Mouse (Mus musculus) heart, embryonic 11.5 days (tissue): ENCODE measurements around the gene Slc22a6. TPM values are rescaled to one million over a fixed set of nuclear protein-coding genes. Genes with fewer than 3 reads are reported as not detected.
A peak's percentile ranks its signal among the peaks of the same experiment; 100 is the strongest.

Experiments
- ATAC-seq: fragments of 200-750 bp; cut with Nextera tagmentation; replicated peaks from 2 replicates; pipeline ENCODE4 v1.8.0; 2017; ENCODE audit warnings: moderate library complexity; ENCODE audit not compliant: insufficient number of reproducible peaks, low FRiP score, low TSS enrichment
- H3K27ac ChIP-seq: fragments of 300-500 bp; sonication (generic); 2 replicates; pipeline ENCODE4 v1.5.1; 2014; ENCODE audit warnings: mild to moderate bottlenecking, low read depth, low read length
- H3K27me3 ChIP-seq: fragments of 300-500 bp; sonication (generic); 2 replicates; pipeline ENCODE4 v1.6.1; 2014; ENCODE audit warnings: mild to moderate bottlenecking, low read length, mixed read lengths; ENCODE audit not compliant: control insufficient read depth, insufficient read depth
- H3K36me3 ChIP-seq: fragments of 300-500 bp; sonication (generic); 2 replicates; pipeline ENCODE4 v1.6.1; 2014; ENCODE audit warnings: mild to moderate bottlenecking, low read length, moderate library complexity, mixed read lengths; ENCODE audit not compliant: control insufficient read depth, insufficient read depth
- H3K4me1 ChIP-seq: fragments of 300-500 bp; sonication (generic); 2 replicates; pipeline ENCODE4 v1.6.1; 2014; ENCODE audit warnings: low read length; ENCODE audit not compliant: control insufficient read depth, insufficient read depth
- H3K4me2 ChIP-seq: fragments of 300-500 bp; sonication (generic); 2 replicates; pipeline ENCODE4 v1.6.1; 2014; ENCODE audit warnings: mild to moderate bottlenecking, moderate library complexity
- H3K4me3 ChIP-seq: fragments of 300-500 bp; sonication (generic); 2 replicates; pipeline ENCODE4 v1.5.1; 2014; ENCODE audit warnings: low read depth, low read length
- H3K9ac ChIP-seq: fragments of 300-500 bp; sonication (generic); 2 replicates; pipeline ENCODE4 v1.6.1; 2014; ENCODE audit warnings: mild to moderate bottlenecking, low read depth, low read length, moderate library complexity
- H3K9me3 ChIP-seq: fragments of 300-500 bp; sonication (generic); replicated peaks from 2 replicates; pipeline ENCODE4 v1.6.1; 2016; ENCODE audit warnings: low read length; ENCODE audit not compliant: control insufficient read depth
- WGBS: fragments of 180-500 bp; shearing (Covaris S2); extraction: QIAGEN DNeasy Blood & Tissue Kit; methylation state at CpG from one replicate; pipeline ENCODE4 v1.1.7; 2014; ENCODE audit not compliant: insufficient replicate concordance; 5-methylcytosine and 5-hydroxymethylcytosine counted together
- polyA plus RNA-seq: library from polyadenylated mRNA; unstranded; fragments of >200 nt; fragmentation: Nextera tagmentation; extraction: Ambion mirVana; gene quantifications from 2 replicates; pipeline ENCODE4 v1.2.1, GENCODE M21; 2014

The Slc22a6 gene
- polyA plus RNA-seq, 1 experiment from 2014 or later: not detected

GRCm38 (mm10) chr19:8599229-8599628, 18.6 kb upstream of the Slc22a6 start:
- 74% methylated on average over 2 of the region's 2 CpGs for WGBS
- no peaks in the 10 kb centered on the region for H3K27me3 ChIP-seq
- H3K4me2 ChIP-seq: no peak overlapping the region
- no peak for ATAC-seq
- peaks cover 12% of the 10 kb centered on the region for H3K4me1 ChIP-seq
- no peak overlapping the region for H3K4me3 ChIP-seq
- no peak overlapping the region for H3K27ac ChIP-seq
- no peaks in the 10 kb centered on the region for H3K36me3 ChIP-seq
- H3K9me3 ChIP-seq: no peaks in the 10 kb centered on the region
- no peak overlapping the region for H3K9ac ChIP-seq

- ATAC-seq: no peak
- H3K9me3 ChIP-seq: no peaks in the 10 kb centered on the region
- no peaks in the 10 kb centered on the region for H3K27me3 ChIP-seq
- H3K4me2 ChIP-seq: no peak overlapping the region
- H3K4me1 ChIP-seq: peaks cover 3% of the 10 kb centered on the region; the same call in 1 of the 2 replicates
- H3K27ac ChIP-seq: peak overlapping the region; percentile 25
- H3K36me3 ChIP-seq: no peaks in the 10 kb centered on the region
- no peak overlapping the region for H3K4me3 ChIP-seq
- H3K9ac ChIP-seq: no peak overlapping the region
Observed at GRCm38 (mm10) chr19:8601922-8602321, 15.9 kb upstream of the Slc22a6 start.

DNA sequence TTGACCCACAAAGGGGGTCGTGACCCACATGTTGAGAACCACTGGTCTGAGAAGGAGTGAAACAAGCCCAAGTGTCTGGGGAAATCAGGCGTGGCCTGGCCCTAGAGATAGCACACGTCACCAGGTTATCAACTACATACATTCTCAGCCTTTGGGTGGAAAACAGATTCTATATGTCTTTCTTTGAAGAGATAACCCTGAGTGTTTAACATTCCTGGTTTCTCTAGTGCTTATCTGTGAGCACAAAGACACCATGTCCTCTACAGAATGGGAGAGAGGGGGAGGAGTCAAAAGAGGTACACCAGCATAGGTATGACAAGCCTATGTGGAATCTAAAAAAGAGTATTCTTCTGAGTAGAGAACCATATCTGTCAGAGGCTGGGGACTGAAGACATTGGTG, 14.9 kb upstream of the Slc22a6 start:
- Histone ChIP-seq H3K27ac (peak overlapping the region; percentile 36; the same call in 1 of the 2 replicates), H3K27me3 (no peaks in the 10 kb centered on the region), H3K9me3 (no peaks in the 10 kb centered on the region), H3K36me3 (no peaks in the 10 kb centered on the region), H3K4me3 (no peak overlapping the region), H3K4me2 (no peak overlapping the region), H3K9ac (no peak overlapping the region), H3K4me1 (peaks cover 3% of the 10 kb centered on the region; the same call in 1 of the 2 replicates)
- ATAC-seq: peak; percentile 95
- WGBS: 28% methylated on average over 3 of the region's 3 CpGs

GRCm38 (mm10) chr19:8604536-8605240, 13.2 kb upstream of the Slc22a6 start:
- Histone ChIP-seq H3K4me2 (no peak overlapping the region), H3K36me3 (no peaks in the 10 kb centered on the region), H3K9me3 (no peaks in the 10 kb centered on the region), H3K27ac (no peak overlapping the region), H3K9ac (no peak overlapping the region), H3K4me1 (peaks cover 3% of the 10 kb centered on the region; the same call in 1 of the 2 replicates), H3K27me3 (no peaks in the 10 kb centered on the region), H3K4me3 (no peak overlapping the region)
- WGBS: 89% methylated on average over 8 of the region's 8 CpGs
- ATAC-seq: no peak

GRCm38 (mm10) chr19:8605241-8605558, 12.6 kb upstream of the Slc22a6 start:
- no peaks in the 10 kb centered on the region for H3K9me3 ChIP-seq
- H3K27me3 ChIP-seq: no peaks in the 10 kb centered on the region
- H3K9ac ChIP-seq: no peak overlapping the region
- no peak overlapping the region for H3K4me2 ChIP-seq
- WGBS: 75% methylated on average over 3 of the region's 3 CpGs
- no peak overlapping the region for H3K27ac ChIP-seq
- H3K4me1 ChIP-seq: peaks cover 3% of the 10 kb centered on the region; the same call in 1 of the 2 replicates
- H3K36me3 ChIP-seq: no peaks in the 10 kb centered on the region
- no peak overlapping the region for H3K4me3 ChIP-seq
- no peak for ATAC-seq

DNA sequence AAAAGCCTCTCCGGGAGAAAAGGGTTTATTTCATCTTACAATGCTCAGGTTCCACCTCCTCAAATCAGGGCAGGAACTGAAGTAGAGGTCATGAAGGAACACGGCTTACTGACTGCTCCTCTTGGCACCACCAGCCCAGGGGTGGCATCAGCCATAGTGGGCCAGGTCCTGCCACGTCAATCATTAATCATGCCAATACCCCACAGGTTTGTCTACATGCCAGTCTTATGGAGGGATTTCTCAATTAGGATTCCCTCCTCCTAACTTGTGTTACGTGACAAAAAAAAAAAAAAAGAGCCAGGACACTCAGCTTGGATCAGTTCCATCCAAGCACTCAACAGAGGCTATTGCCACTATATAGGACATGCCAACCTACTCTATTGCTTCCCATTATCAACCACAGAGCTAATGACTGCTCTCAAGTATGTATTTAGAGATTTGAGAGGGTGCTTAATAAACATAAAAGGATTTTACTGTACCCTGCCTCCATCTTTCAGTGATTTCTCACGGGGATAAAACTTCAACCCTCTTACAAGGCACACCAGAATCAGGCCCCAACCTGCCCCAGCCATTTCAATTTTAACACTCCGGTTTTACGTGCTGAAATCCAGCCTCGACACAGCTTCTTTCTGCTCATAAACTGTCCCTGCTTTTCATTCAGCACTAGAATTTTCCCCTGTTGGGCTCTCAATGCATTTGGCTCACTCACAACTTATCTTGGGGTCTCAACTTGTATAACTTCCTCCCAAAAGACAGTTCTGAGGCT, 6.3 kb upstream of the Slc22a6 start:
- Histone ChIP-seq H3K9ac (no peak overlapping the region), H3K4me2 (no peak overlapping the region), H3K9me3 (no peaks in the 10 kb centered on the region), H3K27ac (no peak overlapping the region), H3K27me3 (no peaks in the 10 kb centered on the region), H3K4me1 (no peaks in the 10 kb centered on the region), H3K36me3 (no peaks in the 10 kb centered on the region), H3K4me3 (no peak overlapping the region)
- ATAC-seq: no peak
- 82% methylated on average over 8 of the region's 8 CpGs for WGBS

- H3K36me3 ChIP-seq: no peaks in the 10 kb centered on the region
- no peaks in the 10 kb centered on the region for H3K4me1 ChIP-seq
- no peak for ATAC-seq
- no peak overlapping the region for H3K4me3 ChIP-seq
- no peak overlapping the region for H3K9ac ChIP-seq
- 66% methylated on average over 2 of the region's 2 CpGs for WGBS
- no peaks in the 10 kb centered on the region for H3K9me3 ChIP-seq
- H3K27ac ChIP-seq: no peak overlapping the region
- no peaks in the 10 kb centered on the region for H3K27me3 ChIP-seq
- H3K4me2 ChIP-seq: no peak overlapping the region
Observed at GRCm38 (mm10) chr19:8613111-8613510, 4.7 kb upstream of the Slc22a6 start.

GRCm38 (mm10) chr19:8614343-8614742, 3.5 kb upstream of the Slc22a6 start:
- no peaks in the 10 kb centered on the region for H3K36me3 ChIP-seq
- ATAC-seq: no peak
- H3K9ac ChIP-seq: no peak overlapping the region
- 33% methylated on average over 2 of the region's 2 CpGs for WGBS
- no peaks in the 10 kb centered on the region for H3K27me3 ChIP-seq
- H3K4me3 ChIP-seq: no peak overlapping the region
- H3K4me1 ChIP-seq: no peaks in the 10 kb centered on the region
- no peak overlapping the region for H3K4me2 ChIP-seq
- no peak overlapping the region for H3K27ac ChIP-seq
- no peaks in the 10 kb centered on the region for H3K9me3 ChIP-seq

GRCm38 (mm10) chr19:8616314-8616713, 1.5 kb upstream of the Slc22a6 start:
- Histone ChIP-seq H3K9ac (no peak overlapping the region), H3K4me2 (no peak overlapping the region), H3K9me3 (no peaks in the 10 kb centered on the region), H3K27me3 (no peaks in the 10 kb centered on the region), H3K4me1 (no peaks in the 10 kb centered on the region), H3K36me3 (no peaks in the 10 kb centered on the region), H3K27ac (no peak overlapping the region), H3K4me3 (no peak overlapping the region)
- 54% methylated on average over 4 of the region's 4 CpGs for WGBS
- no peak for ATAC-seq
